In the genomic region with DNA sequence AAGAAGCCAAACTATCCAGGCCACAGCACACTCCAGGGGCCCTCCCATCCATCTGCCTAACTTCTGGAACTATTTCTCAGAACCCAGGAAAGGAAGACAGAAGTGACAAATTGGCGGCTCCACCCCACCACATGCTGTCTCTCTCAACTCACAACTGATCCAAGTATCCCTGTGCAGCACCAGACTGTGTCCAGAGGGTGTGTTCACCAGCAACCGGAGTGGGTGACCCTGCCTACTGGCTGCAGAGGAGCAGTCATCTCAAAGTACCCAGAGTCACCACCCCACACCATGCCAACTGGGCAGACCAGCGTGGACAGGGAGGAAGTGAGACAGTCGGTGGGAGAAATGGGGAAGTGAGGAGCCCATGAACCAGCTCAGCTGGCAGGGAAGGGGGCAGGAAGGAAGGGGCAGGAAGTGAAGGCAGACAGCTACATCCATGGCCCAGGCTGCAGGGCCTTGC, we compare ENCODE assay signal across 10 mouse cellular contexts. TPM values are rescaled to one million over a fixed set of nuclear protein-coding genes. Genes with fewer than 3 reads are reported as not detected.
DNase-seq lines count a peak whose midpoint lies in the region; ATAC-seq and TF ChIP-seq lines count a peak whose summit lies in the region.
"Had no signal": no experiment of that assay in that cellular context is flagged by ENCODE, and none has a peak within 500 bp of the region (broad histone marks: within the 10 kb centered on the region; RNA-seq: fewer than 3 reads in every experiment).

No protein-coding gene starts in this region.

- no peak for TF ChIP-seq CTCF in hindbrain, postnatal 0 days (IDR thresholded peaks at IDR 0.05; ENCODE audit: low read depth)

- no peak; the same call in 1 of the 2 replicates for ATAC-seq in hindbrain, postnatal 0 days
- no peak for ATAC-seq in kidney, embryonic 15.5 days (replicated peaks; ENCODE audit: low FRiP score)

- H3K36me3 ChIP-seq in hindbrain, postnatal 0 days (ENCODE audit: insufficient read depth, low read length) = peaks cover 8% of the 10 kb centered on the region; the same call in 1 of the 2 replicates
- H3K36me3 ChIP-seq in kidney, embryonic 15.5 days = peaks cover 20% of the 10 kb centered on the region

- peaks cover 37% of the 10 kb centered on the region for H3K4me1 ChIP-seq in hindbrain, postnatal 0 days (ENCODE audit: insufficient read depth, low read length)
- H3K4me1 ChIP-seq in kidney, embryonic 15.5 days = peaks cover 64% of the 10 kb centered on the region

- H3K9ac ChIP-seq in hindbrain, postnatal 0 days (replicated peaks; ENCODE audit: low read length) = no peak overlapping the region
- H3K9ac ChIP-seq in kidney, embryonic 15.5 days = no peak overlapping the region

- no peaks in the 10 kb centered on the region for H3K27me3 ChIP-seq in hindbrain, postnatal 0 days (ENCODE audit: insufficient read depth, low read length)
- H3K27me3 ChIP-seq in kidney, embryonic 15.5 days = no peaks in the 10 kb centered on the region

- 45% methylated on average over 4 of the region's 4 CpGs for WGBS in hindbrain, postnatal 0 days
- WGBS in kidney, embryonic 15.5 days = 61% methylated on average over 4 of the region's 4 CpGs

- H3K4me2 ChIP-seq in hindbrain, postnatal 0 days (ENCODE audit: low read depth, low read length) = no peak overlapping the region
- H3K4me2 ChIP-seq in kidney, embryonic 15.5 days = no peak overlapping the region

- peak; percentile 33 for DNase-seq in kidney, postnatal 10 days
- no peak for DNase-seq in kidney, adult 11 months
- DNase-seq in A20 (ENCODE audit: low read depth, low spot score) = peak; percentile 78
- DNase-seq in brain, adult 2 months (ENCODE audit: low read depth, low spot score) = peak; percentile 88
- DNase-seq in hindbrain, postnatal 0 days (ENCODE audit: low spot score) = no peak
- peak; percentile 62 for DNase-seq in telencephalon, adult 2 months (ENCODE audit: low read depth, low spot score)
- no peak for DNase-seq in Muller cell, postnatal 12 days (ENCODE audit: inconsistent ontology term)

- H3K9me3 ChIP-seq in hindbrain, postnatal 0 days (ENCODE audit: low read length) = no peaks in the 10 kb centered on the region
- no peaks in the 10 kb centered on the region for H3K9me3 ChIP-seq in kidney, embryonic 15.5 days (replicated peaks)

- H3K27ac ChIP-seq in hindbrain, postnatal 0 days = peak overlapping the region; percentile 52; the same call in 1 of the 2 replicates
- no peak overlapping the region for H3K27ac ChIP-seq in kidney, embryonic 15.5 days

- no peak overlapping the region for H3K4me3 ChIP-seq in hindbrain, postnatal 0 days (ENCODE audit: low read length)
- no peak overlapping the region for H3K4me3 ChIP-seq in kidney, embryonic 15.5 days (replicated peaks)

RNA-seq across cellular contexts. Expression of gene Soga1, which starts 15.8 kb away (rescaled TPM):
- total RNA-seq in hindbrain, postnatal 0 days (2014; rRNA removed) = 120 and 151 TPM in 2 replicates
- 3.5 and 3.6 TPM in 2 replicates for polyA plus RNA-seq in hindbrain, postnatal 0 days (2015; fragmentation: Nextera tagmentation; extraction: Ambion mirVana)
- 3.5 and 4.2 TPM in 2 replicates for polyA plus RNA-seq in kidney, embryonic 15.5 days (2015; fragmentation: Nextera tagmentation; extraction: Ambion mirVana)

RNA-seq across cellular contexts. Expression of gene Tldc2, which starts 23.6 kb away (rescaled TPM):
- not detected in 2 replicates for total RNA-seq in hindbrain, postnatal 0 days (2014; rRNA removed)
- 0.43 TPM in 1 of 2 replicates, not detected in the other for polyA plus RNA-seq in hindbrain, postnatal 0 days (2015; fragmentation: Nextera tagmentation; extraction: Ambion mirVana)
- polyA plus RNA-seq in kidney, embryonic 15.5 days (2015; fragmentation: Nextera tagmentation; extraction: Ambion mirVana) = 0.27 TPM in 1 of 2 replicates, not detected in the other
- total RNA-seq: adrenal gland, postnatal 36 days; heart, postnatal 10 days had no signal

RNA-seq across cellular contexts. Expression of gene Dsn1, which starts 56.3 kb away (rescaled TPM):
- total RNA-seq in hindbrain, postnatal 0 days (2014; rRNA removed) = 6.3 and 9.5 TPM in 2 replicates
- 11.9 and 12.7 TPM in 2 replicates for polyA plus RNA-seq in hindbrain, postnatal 0 days (2015; fragmentation: Nextera tagmentation; extraction: Ambion mirVana)
- polyA plus RNA-seq in kidney, embryonic 15.5 days (2015; fragmentation: Nextera tagmentation; extraction: Ambion mirVana) = 37.6 and 39.6 TPM in 2 replicates

Comparison
In these comparisons a context has a peak if more than half of its experiments do, and no peak if none do; other contexts are left out.
1. DNase-seq: peak in kidney, postnatal 10 days (single experiment), A20 (single experiment), brain, adult 2 months (single experiment) and telencephalon, adult 2 months (single experiment); none in kidney, adult 11 months (single experiment), hindbrain, postnatal 0 days (single experiment) and Muller cell, postnatal 12 days (single experiment).